Mouse (Mus musculus) layer of hippocampus, adult 18-20 months (tissue): Measurements from ENCODE around the gene Pdcd1. TPM values are rescaled to one million over a fixed set of nuclear protein-coding genes. Genes with fewer than 3 reads are reported as not detected.
"Not testable (repeated sequence)": the region's sequence is repeated elsewhere in the genome, so short reads cannot be mapped to it uniquely, and the experiment has no call there.

Source experiments
- DNase-seq, 2 experiments: peaks; one replicate each; pipeline ENCODE4 v3.0.0; 2022; ENCODE audit warnings: low spot score in 2 of 2
- total RNA-seq, 2 experiments: library from RNA; stranded (reverse); gene quantifications; 2 replicates each; pipeline ENCODE4 v1.2.3; 2021

The Pdcd1 gene
- total RNA-seq, 2 experiments from 2014 or later: 0.15 to 0.18 TPM

- no peak for DNase-seq
Measured at GRCm38 (mm10) chr1:94033075-94033602, 19.2 kb downstream of the Pdcd1 start.

GRCm38 (mm10) chr1:94028741-94029140 is 23.6 kb downstream of the Pdcd1 start:
- DNase-seq: no peak

- no peak for DNase-seq
Measured at GRCm38 (mm10) chr1:94027506-94028108, 24.7 kb downstream of the Pdcd1 start.

GRCm38 (mm10) chr1:94020151-94020550 is 32.2 kb downstream of the Pdcd1 start, which contains the start of gene Neu4:
Gene Neu4 (plus strand): TSS chr1:94020451.
- DNase-seq: no peak

GRCm38 (mm10) chr1:94011643-94012042 is 40.7 kb downstream of the Pdcd1 start:
- DNase-seq: no peak

- DNase-seq: peak; percentile 82 to 94
Measured at GRCm38 (mm10) chr1:94008826-94009225, 43.5 kb downstream of the Pdcd1 start.

GRCm38 (mm10) chr1:94005954-94006506 is 46.3 kb downstream of the Pdcd1 start:
- DNase-seq: not testable (repeated sequence)

DNA sequence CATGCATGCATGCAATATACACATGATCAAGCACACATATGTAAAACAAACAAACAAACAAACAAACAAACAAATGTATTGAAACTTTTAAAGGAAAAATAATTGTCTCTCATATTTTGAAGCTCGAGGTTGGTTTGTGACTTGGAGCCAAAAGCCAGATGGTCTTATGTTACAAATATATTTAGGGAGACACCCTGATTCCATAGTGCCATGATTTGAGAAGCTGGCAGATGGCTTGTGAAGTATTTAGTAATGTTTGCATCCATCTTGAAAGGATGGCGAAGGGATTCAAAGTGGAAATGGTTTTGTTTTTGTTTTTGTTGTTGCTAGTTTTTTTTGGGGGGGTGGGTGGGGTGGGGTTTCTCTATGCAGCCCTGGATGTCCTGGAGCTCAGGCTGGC is 51.3 kb downstream of the Pdcd1 start:
- no peak for DNase-seq

DNA sequence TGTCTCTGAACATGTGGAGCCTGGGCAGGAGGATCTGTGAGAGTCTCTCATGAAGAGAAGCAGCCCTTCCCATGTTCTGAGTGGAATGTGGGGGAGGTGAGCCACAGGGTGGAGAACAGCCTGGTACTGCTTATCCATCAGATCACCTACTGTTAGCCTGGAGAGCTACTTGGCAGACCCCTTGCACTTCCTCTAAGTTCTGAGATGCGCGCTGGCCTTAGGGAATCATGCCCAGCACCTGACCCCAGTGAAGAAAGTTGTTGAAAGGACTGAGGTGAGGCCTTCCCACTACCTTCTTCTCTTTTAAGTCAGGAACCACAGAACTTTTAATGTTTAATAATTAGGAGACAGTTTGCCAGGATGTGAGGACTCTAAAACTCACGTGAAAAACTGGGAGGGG is 60.9 kb downstream of the Pdcd1 start:
- DNase-seq: not testable (repeated sequence)

DNA sequence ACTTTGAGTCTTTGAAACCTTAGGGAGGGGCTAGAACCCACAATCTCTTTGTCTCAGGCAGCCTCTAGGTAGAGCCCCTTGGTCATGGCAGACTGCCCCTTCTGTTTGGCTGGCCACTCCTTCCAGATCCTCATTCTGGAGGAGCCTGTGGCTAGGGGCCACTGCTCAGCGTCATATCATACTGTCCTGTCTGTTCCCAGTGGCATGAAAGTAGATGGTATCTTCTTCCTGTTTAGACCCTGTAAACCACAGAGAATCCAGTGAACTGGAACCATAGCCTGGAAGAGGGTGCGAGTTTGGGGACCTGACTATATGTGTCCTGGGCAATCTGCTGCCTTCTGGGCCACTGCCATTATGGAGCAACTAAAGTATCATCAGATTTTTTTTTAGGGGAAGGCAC is 61.3 kb downstream of the Pdcd1 start:
- DNase-seq: not testable (repeated sequence)

- not testable (repeated sequence) for DNase-seq
Measured at GRCm38 (mm10) chr1:93990209-93990608, 62.1 kb downstream of the Pdcd1 start, which contains the start of gene Gal3st2c. Gene Gal3st2c (plus strand): TSS chr1:93990509.

- no peak for DNase-seq
Measured at GRCm38 (mm10) chr1:93988786-93989185, 63.6 kb downstream of the Pdcd1 start.

Other genes with a start within 250 kb of the Pdcd1 start
- 10 to 100 TPM; 12.6 to 14.7 TPM for gene Ing5, start 248.6 kb downstream of the Pdcd1 start, total RNA-seq
- gene D2hgdh, start 227.6 kb downstream of the Pdcd1 start, total RNA-seq: 10 to 100 TPM; 15.8 to 17.9 TPM
- not detected for gene Gal3st2, start 191.2 kb downstream of the Pdcd1 start, total RNA-seq
- gene Gal3st2b, start 134.2 kb downstream of the Pdcd1 start, total RNA-seq: under 1 TPM; 0.28 to 0.62 TPM
- gene Gal3st2c, start 62.0 kb downstream of the Pdcd1 start, total RNA-seq: under 1 TPM; 0.05 to 0.10 TPM
- 1 to 10 TPM; 7.6 to 9.5 TPM for gene Neu4, start 32.1 kb downstream of the Pdcd1 start, total RNA-seq